Mouse (Mus musculus) mesoderm, embryonic 11.5 days (tissue): Measurements from ENCODE around the gene Slc39a1.

Experiments used
- DNase-seq: peaks from one replicate; pipeline ENCODE4 v3.0.0-alpha.2; 2012; ENCODE audit warnings: low read depth, low spot score

Gene Slc39a1

DNA sequence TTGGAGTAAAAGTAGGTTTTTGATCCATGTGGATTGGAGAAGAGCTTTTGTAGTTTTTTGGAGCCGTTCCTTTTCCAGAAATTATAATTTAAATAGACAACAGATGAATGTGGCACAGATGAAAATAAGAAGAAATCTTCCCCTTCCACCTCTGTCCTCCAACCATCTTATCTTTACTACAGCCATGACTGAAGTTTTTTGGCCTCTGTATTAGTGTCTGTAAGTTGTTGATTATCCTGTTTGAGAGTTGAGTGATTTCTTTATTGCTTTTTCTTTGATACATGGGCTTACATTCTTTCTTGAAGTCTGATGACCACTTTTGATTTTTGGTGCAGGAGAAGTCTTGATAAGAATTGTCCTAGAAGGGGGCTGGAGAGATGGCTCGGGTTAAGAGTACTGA, 46.7 kb downstream of the Slc39a1 start:
- no peak for DNase-seq
